ENCODE assay signal across 25 mouse cellular contexts in the genomic region with DNA sequence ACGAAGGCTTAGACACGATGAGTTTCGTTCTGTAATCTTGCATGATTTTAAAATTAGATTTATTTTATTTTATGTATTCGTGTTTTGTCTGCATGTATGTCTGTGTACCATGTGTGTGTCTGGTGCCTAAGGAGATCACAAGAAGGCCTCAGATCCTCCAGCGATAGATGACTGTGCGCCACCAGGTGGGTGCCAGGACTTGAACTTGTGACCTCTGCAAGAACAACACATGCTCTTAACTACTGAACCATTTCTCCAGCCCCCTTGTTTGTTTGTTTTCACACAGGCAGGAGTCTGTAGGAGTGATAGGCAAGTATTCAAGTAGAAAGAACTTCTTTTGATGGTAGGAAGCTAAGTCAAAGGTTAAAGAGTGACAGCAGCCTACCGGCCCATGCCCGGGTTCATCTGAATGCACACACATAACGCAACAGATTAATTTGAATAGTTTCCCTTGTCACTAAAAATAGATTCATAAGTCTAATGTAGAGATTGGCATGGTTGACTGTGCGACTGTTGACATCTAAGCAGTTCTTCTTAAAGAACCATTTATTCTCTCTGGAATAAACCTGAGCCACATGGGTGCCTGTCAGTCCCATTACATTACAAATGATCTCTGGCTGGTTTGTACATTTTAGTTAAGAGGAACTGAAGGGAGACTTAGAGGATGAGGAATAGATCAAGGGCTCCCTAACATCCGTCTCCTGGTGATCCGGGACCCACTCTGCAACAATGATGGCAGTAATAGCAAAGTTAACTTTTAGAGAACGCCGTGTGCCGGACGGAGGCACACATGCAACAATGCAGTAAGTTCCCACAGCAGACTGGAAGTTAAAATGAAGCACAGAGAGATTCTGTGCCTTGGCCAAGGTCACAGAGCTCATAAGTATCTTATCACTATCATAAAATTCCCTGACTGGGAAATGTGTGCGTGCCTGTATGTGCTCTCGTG. TPM values are rescaled to one million over a fixed set of nuclear protein-coding genes. Genes with fewer than 3 reads are reported as not detected.
A peak's percentile ranks its signal among the peaks of the same experiment; 100 is the strongest.
DNase-seq lines count a peak whose midpoint lies in the region; ATAC-seq lines count a peak whose summit lies in the region.
"Had no signal": no experiment of that assay in that cellular context is flagged by ENCODE, and none has a peak within 500 bp of the region (broad histone marks: within the 10 kb centered on the region; RNA-seq: fewer than 3 reads in every experiment).

No protein-coding gene starts in this region.

- no peak overlapping the region for H3K4me2 ChIP-seq in intestine, embryonic 16.5 days (ENCODE audit: low read depth, low read length)
- H3K4me2 ChIP-seq: forebrain, embryonic 13.5 days; heart, embryonic 12.5 days; hindbrain, embryonic 13.5 days; lung, embryonic 14.5 days; midbrain, embryonic 12.5 days had no signal

- no peaks in the 10 kb centered on the region for H3K36me3 ChIP-seq in intestine, embryonic 16.5 days (ENCODE audit: control insufficient read depth, insufficient read depth, low read length)
- H3K36me3 ChIP-seq in splenic B cell, adult 2 months (ENCODE audit: control insufficient read depth, insufficient read depth, low read length, poor library complexity, severe bottlenecking) = no peaks in the 10 kb centered on the region; the same call in 1 of the 2 replicates
- H3K36me3 ChIP-seq: heart, embryonic 12.5 days; hindbrain, embryonic 13.5 days; liver, embryonic 15.5 days; midbrain, embryonic 12.5 days had no signal

- no peak overlapping the region for H3K27ac ChIP-seq in intestine, embryonic 16.5 days (ENCODE audit: low read length)
- H3K27ac ChIP-seq: forebrain, embryonic 13.5 days; hindbrain, embryonic 13.5 days; liver, embryonic 15.5 days; midbrain, embryonic 12.5 days had no signal

- H3K27me3 ChIP-seq in intestine, embryonic 16.5 days (replicated peaks; ENCODE audit: control insufficient read depth, insufficient read depth, low read length) = no peaks in the 10 kb centered on the region; the same call in 1 of the 2 replicates
- no peaks in the 10 kb centered on the region for H3K27me3 ChIP-seq in splenic B cell, adult 2 months (ENCODE audit: control insufficient read depth, insufficient read depth, low read length, poor library complexity, severe bottlenecking)
- H3K27me3 ChIP-seq: forebrain, embryonic 13.5 days; heart, embryonic 12.5 days had no signal

- 77% methylated on average over 18 of the region's 18 CpGs for WGBS in intestine, embryonic 16.5 days

- H3K4me1 ChIP-seq in intestine, embryonic 16.5 days (ENCODE audit: control insufficient read depth, insufficient read depth, low read length) = 0 out of 2 replicates have a peak, but pooled peaks cover 3% of the 10 kb centered on the region

- DNase-seq in embryo, embryonic 9.5 days (ENCODE audit: extremely low spot score) = peak; percentile 2
- no peak for DNase-seq in embryo, embryonic 10.5 days (ENCODE audit: low spot score)
- peak; percentile 74 to 78 for DNase-seq in spleen, postnatal 36 days (ENCODE audit: low spot score in 2 of 2)
- no peak for DNase-seq in spleen, adult 12 weeks (ENCODE audit: low spot score)
- DNase-seq in splenic B cell, adult 2 months (ENCODE audit: low read depth, low spot score) = peak; percentile 81
- DNase-seq in ovary, adult 18-20 months (ENCODE audit: low spot score) = no peak
- DNase-seq in liver = no peak
- DNase-seq: adrenal gland, postnatal 25 days; cerebellum, adult 2 months; cerebellum, postnatal 14 days; gastrocnemius, postnatal 14 days; heart, postnatal 4 days; kidney, adult 8-10 months; kidney, postnatal 14 days; layer of hippocampus, adult 9-11 months; lung, embryonic 14.5 days; thymus, postnatal 25 days had no signal

- no peak overlapping the region for H3K9ac ChIP-seq in intestine, embryonic 16.5 days (ENCODE audit: low read depth, low read length)
- H3K9ac ChIP-seq: forebrain, embryonic 13.5 days; heart, embryonic 12.5 days; hindbrain, embryonic 13.5 days; liver, embryonic 15.5 days; lung, embryonic 14.5 days; midbrain, embryonic 12.5 days had no signal

- H3K9me3 ChIP-seq in intestine, embryonic 16.5 days (ENCODE audit: control insufficient read depth, low read length) = no peaks in the 10 kb centered on the region
- H3K9me3 ChIP-seq: forebrain, embryonic 13.5 days; heart, embryonic 12.5 days; hindbrain, embryonic 13.5 days; liver, embryonic 15.5 days; megakaryocyte, embryonic 14.5 days; midbrain, embryonic 12.5 days had no signal

- ATAC-seq in intestine, embryonic 16.5 days = peak; percentile 63; the same call in 1 of the 2 replicates
- ATAC-seq: forebrain, embryonic 13.5 days; inflammation-experienced regulatory T-cells, adult 6 months had no signal

- no peak overlapping the region for H3K4me3 ChIP-seq in intestine, embryonic 16.5 days (ENCODE audit: low read length)
- H3K4me3 ChIP-seq: forebrain, embryonic 13.5 days; heart, embryonic 12.5 days; hindbrain, embryonic 13.5 days; liver, embryonic 15.5 days; megakaryocyte, embryonic 14.5 days; midbrain, embryonic 12.5 days had no signal

RNA-seq across cellular contexts. Expression of a gene that starts 2.3 kb away (rescaled TPM):
- polyA plus RNA-seq in intestine, embryonic 16.5 days (2015; fragmentation: Nextera tagmentation; extraction: Ambion mirVana) = 0.45 and 0.58 TPM in 2 replicates

Comparison
In these comparisons a context has a peak if more than half of its experiments do, and no peak if none do; other contexts are left out.
1. DNase-seq: peak in embryo, embryonic 9.5 days (single experiment), spleen, postnatal 36 days (2 of 2) and splenic B cell, adult 2 months (single experiment); none in embryo, embryonic 10.5 days (single experiment), spleen, adult 12 weeks (single experiment), ovary, adult 18-20 months (single experiment) and liver (single experiment).